Mouse (Mus musculus): ENCODE results near the gene Hmgcll1.

DNA sequence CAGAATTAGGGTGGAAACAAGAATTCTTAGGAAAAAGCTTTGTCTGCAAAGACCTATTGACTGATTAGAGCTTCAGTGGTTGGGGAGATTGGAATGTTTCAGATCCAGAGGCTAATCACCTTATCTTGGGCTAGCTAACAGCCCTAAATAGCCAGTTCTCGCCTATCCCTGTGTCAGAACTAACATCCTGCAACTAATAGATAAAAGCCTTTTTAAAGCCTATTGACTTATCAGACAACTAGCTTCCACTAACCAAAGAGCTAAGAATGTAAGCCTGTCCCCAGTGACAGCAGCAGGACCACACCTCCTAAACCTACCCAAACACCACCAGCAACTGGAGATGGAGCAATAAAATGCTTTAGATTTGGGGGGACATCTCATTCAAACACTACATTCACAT, 34.6 kb upstream of the Hmgcll1 start:
- TF ChIP-seq CTCF (IDR thresholded peaks at IDR 0.05) (no peak), EP300 (IDR thresholded peaks at IDR 0.05) (no peak)

Measured in lung, postnatal 0 days (tissue).